Mouse (Mus musculus) spleen, adult 2 months (tissue): ENCODE measurements around the gene 9530077C05Rik. TPM values are rescaled to one million over a fixed set of nuclear protein-coding genes. Genes with fewer than 3 reads are reported as not detected.
"Not testable (repeated sequence)": the region's sequence is repeated elsewhere in the genome, so short reads cannot be mapped to it uniquely, and the experiment has no call there.

Experiments used
- DNase-seq, 2 experiments: peaks; one replicate each; pipeline versions ENCODE4 v3.0.0 to v3.0.0-alpha.2; 2012 to 2021; ENCODE audit warnings: low spot score in 2 of 2, low read depth in 1 of 2
- H3K27ac ChIP-seq: fragments of 200-500 bp; 2 replicates; pipeline ENCODE4 v1.5.1; 2012; ENCODE audit warnings: low read length, inconsistent platforms; ENCODE audit not compliant: insufficient read depth
- H3K27me3 ChIP-seq: fragments of 200-500 bp; 2 replicates; pipeline ENCODE4 v1.6.1; 2012; ENCODE audit warnings: mild to moderate bottlenecking, moderate library complexity, low read length, inconsistent platforms; ENCODE audit not compliant: control insufficient read depth, insufficient read depth
- H3K36me3 ChIP-seq: fragments of 200-500 bp; 2 replicates; pipeline ENCODE4 v1.6.1; 2012; ENCODE audit warnings: mild to moderate bottlenecking, low read length, inconsistent platforms; ENCODE audit not compliant: control insufficient read depth, insufficient read depth
- H3K4me1 ChIP-seq: fragments of 200-500 bp; 2 replicates; pipeline ENCODE4 v1.6.1; 2011; ENCODE audit warnings: inconsistent platforms; ENCODE audit not compliant: control insufficient read depth, insufficient read depth, insufficient read length
- H3K4me3 ChIP-seq: fragments of 200-500 bp; 2 replicates; pipeline ENCODE4 v1.5.1; 2011; ENCODE audit warnings: mild to moderate bottlenecking, inconsistent platforms; ENCODE audit not compliant: insufficient read depth, insufficient read length; ENCODE audit errors: extremely low read depth
- CTCF ChIP-seq: fragments of 200-500 bp; IDR thresholded peaks from 2 replicates; pipeline ENCODE4 v1.5.1; 2011; ENCODE audit warnings: mild to moderate bottlenecking, inconsistent platforms; ENCODE audit not compliant: insufficient read depth, insufficient read length, insufficient replicate concordance; ENCODE audit errors: extremely low read depth
- POLR2A ChIP-seq: fragments of 200-500 bp; IDR thresholded peaks from 2 replicates; pipeline ENCODE4 v1.6.1; 2011; ENCODE audit warnings: low read depth, low read length, inconsistent platforms
- WGBS: fragments of 180-500 bp; shearing (Covaris S2); methylation state at CpG from one replicate; pipeline ENCODE4 v1.1.7; 2018; 5-methylcytosine and 5-hydroxymethylcytosine counted together
- polyA plus RNA-seq: library from polyadenylated mRNA; depleted of rRNA; stranded (reverse); fragments of >200 nt; gene quantifications from 2 replicates; pipeline ENCODE4 v1.2.3, GENCODE M21; 2012

9530077C05Rik gene
- polyA plus RNA-seq, 1 experiment, result 0.36 TPM

GRCm38 (mm10) chr9:22443157-22443556, 31.8 kb downstream of the 9530077C05Rik start:
- TF ChIP-seq POLR2A (no peak), CTCF (no peak)
- no peak overlapping the region for H3K27ac ChIP-seq
- no peaks in the 10 kb centered on the region for H3K4me1 ChIP-seq
- peaks cover 10% of the 10 kb centered on the region for H3K36me3 ChIP-seq
- H3K27me3 ChIP-seq, result no peaks in the 10 kb centered on the region
- 88% methylated on average over 10 of the region's 10 CpGs for WGBS
- H3K4me3 ChIP-seq, result no peak overlapping the region
- no peak for DNase-seq

- no peak for DNase-seq
- Histone ChIP-seq H3K4me3 (no peak overlapping the region), H3K27me3 (no peaks in the 10 kb centered on the region), H3K36me3 (peaks cover 19% of the 10 kb centered on the region), H3K27ac (no peak overlapping the region), H3K4me1 (no peaks in the 10 kb centered on the region)
- TF ChIP-seq CTCF, result no peak
- TF ChIP-seq POLR2A, result no peak
- 79% methylated on average over 1 of the region's 1 CpGs for WGBS
Observed at GRCm38 (mm10) chr9:22445123-22445522, 33.8 kb downstream of the 9530077C05Rik start.

- Histone ChIP-seq H3K36me3 (peaks cover 29% of the 10 kb centered on the region), H3K27ac (no peak overlapping the region)
Observed at GRCm38 (mm10) chr9:22447213-22447612, 35.9 kb downstream of the 9530077C05Rik start.

GRCm38 (mm10) chr9:22448420-22448819, 37.1 kb downstream of the 9530077C05Rik start:
- Histone ChIP-seq H3K4me1 (no peaks in the 10 kb centered on the region), H3K4me3 (no peak overlapping the region), H3K27ac (no peak overlapping the region), H3K36me3 (peaks cover 39% of the 10 kb centered on the region), H3K27me3 (no peaks in the 10 kb centered on the region)
- no peak for DNase-seq
- WGBS, result 90% methylated on average over 13 of the region's 13 CpGs
- TF ChIP-seq CTCF (no peak), POLR2A (no peak)

More at GRCm38 (mm10) chr9:22447213-22447612, 35.9 kb downstream of the 9530077C05Rik start:
- no peaks in the 10 kb centered on the region for H3K4me1 ChIP-seq
- WGBS, result 77% methylated on average over 5 of the region's 5 CpGs
- no peak for TF ChIP-seq POLR2A
- TF ChIP-seq CTCF, result no peak
- no peak for DNase-seq
- no peak overlapping the region for H3K4me3 ChIP-seq
- no peaks in the 10 kb centered on the region for H3K27me3 ChIP-seq

DNA sequence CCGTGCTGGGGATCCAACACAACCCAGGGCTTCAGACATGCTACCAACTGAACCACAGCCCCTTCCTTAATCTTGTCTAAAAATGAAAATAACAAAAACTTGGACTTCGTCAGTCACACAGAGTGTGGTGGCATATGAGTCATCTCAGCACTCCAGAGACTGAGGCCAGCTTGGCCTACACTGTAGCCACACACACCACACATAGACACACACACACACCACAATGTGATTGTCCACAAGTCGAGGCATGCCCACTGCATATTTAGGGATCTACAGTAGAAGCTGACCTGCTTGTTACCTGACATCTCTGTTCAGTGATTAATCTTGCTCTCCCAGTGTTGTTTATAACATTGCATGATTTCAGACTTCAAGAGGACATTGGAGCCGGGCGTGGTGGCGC, 37.9 kb downstream of the 9530077C05Rik start:
- Histone ChIP-seq H3K36me3 (peaks cover 42% of the 10 kb centered on the region), H3K27me3 (no peaks in the 10 kb centered on the region), H3K4me3 (no peak overlapping the region), H3K4me1 (no peaks in the 10 kb centered on the region), H3K27ac (no peak overlapping the region)
- 92% methylated on average over 6 of the region's 6 CpGs for WGBS
- no peak for TF ChIP-seq POLR2A
- no peak for TF ChIP-seq CTCF
- no peak for DNase-seq

- no peak overlapping the region for H3K27ac ChIP-seq
- 95% methylated on average over 10 of the region's 10 CpGs for WGBS
- no peak overlapping the region for H3K4me3 ChIP-seq
- H3K36me3 ChIP-seq, result peaks cover 48% of the 10 kb centered on the region
- no peak for TF ChIP-seq POLR2A
- TF ChIP-seq CTCF, result no peak
- peaks cover 5% of the 10 kb centered on the region; the same call in 1 of the 2 replicates for H3K4me1 ChIP-seq
- no peaks in the 10 kb centered on the region for H3K27me3 ChIP-seq
- DNase-seq, result no peak
Observed at GRCm38 (mm10) chr9:22452697-22453096, 41.4 kb downstream of the 9530077C05Rik start.

DNA sequence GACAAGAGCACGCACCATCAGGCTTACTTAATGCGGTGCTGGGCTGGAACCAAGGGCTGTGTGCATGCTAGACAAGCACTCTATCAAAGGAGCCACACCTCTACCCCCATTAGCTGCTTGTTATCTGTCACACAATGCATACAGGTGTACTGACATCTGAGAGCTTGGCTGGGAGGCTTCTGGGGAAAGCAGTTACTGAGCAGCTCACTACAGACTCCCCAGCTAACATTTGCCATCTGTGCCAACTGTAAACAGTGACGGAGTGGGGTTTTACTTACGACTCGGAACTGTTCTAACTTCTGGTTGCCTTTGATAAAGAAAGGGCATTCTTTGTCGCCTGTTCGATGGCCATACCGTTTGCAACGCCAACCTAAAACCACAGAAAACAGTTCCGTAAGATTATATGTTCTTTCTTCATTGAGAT, 42.2 kb downstream of the 9530077C05Rik start:
- H3K36me3 ChIP-seq, result peaks cover 45% of the 10 kb centered on the region
- no peak overlapping the region for H3K27ac ChIP-seq
- TF ChIP-seq POLR2A (no peak), CTCF (no peak)
- WGBS, result 86% methylated on average over 10 of the region's 10 CpGs
- no peak for DNase-seq
- H3K4me3 ChIP-seq, result no peak overlapping the region
- no peaks in the 10 kb centered on the region for H3K27me3 ChIP-seq
- peaks cover 5% of the 10 kb centered on the region; the same call in 1 of the 2 replicates for H3K4me1 ChIP-seq

DNA sequence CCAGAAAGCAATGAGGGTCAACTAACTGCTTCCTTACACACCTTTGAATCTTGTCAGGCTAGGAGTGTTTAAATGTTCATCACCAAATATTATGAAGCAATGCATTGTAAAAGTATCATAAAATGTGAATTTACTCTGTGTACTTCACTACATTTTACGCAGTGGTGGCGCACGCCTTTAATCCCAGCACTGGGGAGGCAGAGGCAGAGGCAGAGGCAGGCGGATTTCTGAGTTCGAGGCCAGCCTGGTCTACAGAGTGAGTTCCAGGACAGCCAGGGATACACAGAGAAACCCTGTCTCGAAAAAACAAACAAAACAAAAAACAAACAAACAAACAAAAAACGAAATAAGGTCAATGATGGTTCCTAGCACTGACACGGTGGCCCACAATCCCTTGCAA, 42.7 kb downstream of the 9530077C05Rik start, which contains the start of gene Gm17545:
TSS of gene Gm17545 (plus strand) at position 301 of the 400 bp plus-strand sequence.
- 92% methylated on average over 8 of the region's 8 CpGs for WGBS
- not testable (repeated sequence) for H3K4me1 ChIP-seq, H3K4me3 ChIP-seq, DNase-seq, H3K27me3 ChIP-seq, H3K27ac ChIP-seq
- peaks cover 43% of the 10 kb centered on the region for H3K36me3 ChIP-seq
